Mouse (Mus musculus) limb, embryonic 12.5 days (tissue): ENCODE measurements around the gene Eps8. TPM values are rescaled to one million over a fixed set of nuclear protein-coding genes. Genes with fewer than 3 reads are reported as not detected.

Experiments used
- ATAC-seq: fragments of 200-750 bp; cut with Nextera tagmentation; 2 replicates; pipeline ENCODE4 v1.8.0; 2017; ENCODE audit warnings: low read depth, moderate TSS enrichment; ENCODE audit not compliant: insufficient number of reproducible peaks, insufficient read depth, low FRiP score, low TSS enrichment
- H3K27ac ChIP-seq: fragments of 300-500 bp; sonication (generic); 2 replicates; pipeline ENCODE4 v1.5.1; 2016; ENCODE audit warnings: mild to moderate bottlenecking, moderate library complexity
- H3K27me3 ChIP-seq: fragments of 300-500 bp; sonication (generic); 2 replicates; pipeline ENCODE4 v1.6.1; 2016; ENCODE audit warnings: mild to moderate bottlenecking, moderate library complexity
- H3K36me3 ChIP-seq: fragments of 300-500 bp; sonication (generic); 2 replicates; pipeline ENCODE4 v1.6.1; 2016; ENCODE audit warnings: mild to moderate bottlenecking, moderate library complexity
- H3K4me1 ChIP-seq: fragments of 300-500 bp; sonication (generic); replicated peaks from 2 replicates; pipeline ENCODE4 v1.6.1; 2016
- H3K4me2 ChIP-seq: fragments of 300-500 bp; sonication (generic); 2 replicates; pipeline ENCODE4 v1.6.1; 2016; ENCODE audit warnings: mild to moderate bottlenecking, moderate library complexity
- H3K4me3 ChIP-seq: fragments of 300-500 bp; sonication (generic); replicated peaks from 2 replicates; pipeline ENCODE4 v1.5.1; 2016; ENCODE audit warnings: mild to moderate bottlenecking
- H3K9ac ChIP-seq: fragments of 300-500 bp; sonication (generic); replicated peaks from 2 replicates; pipeline ENCODE4 v1.6.1; 2016; ENCODE audit warnings: mild to moderate bottlenecking, moderate library complexity
- H3K9me3 ChIP-seq: fragments of 300-500 bp; sonication (generic); 2 replicates; pipeline ENCODE4 v1.6.1; 2016; ENCODE audit warnings: mild to moderate bottlenecking, moderate library complexity
- WGBS: fragments of 180-500 bp; shearing (Covaris S2); methylation state at CpG from one replicate; pipeline ENCODE4 v1.1.7; 2016; 5-methylcytosine and 5-hydroxymethylcytosine counted together
- polyA plus RNA-seq: library from polyadenylated mRNA; unstranded; fragments of >200 nt; fragmentation: Nextera tagmentation; extraction: Ambion mirVana; gene quantifications from 2 replicates; pipeline ENCODE4 v1.2.1, GENCODE M21; 2016

The Eps8 gene
- polyA plus RNA-seq, 1 experiment from 2014 or later = 11.1 TPM

- H3K36me3 ChIP-seq = no peaks in the 10 kb centered on the region
- no peaks in the 10 kb centered on the region for H3K9me3 ChIP-seq
- H3K4me1 ChIP-seq = 0 out of 2 replicates have a peak, but pooled peaks cover 4% of the 10 kb centered on the region
- H3K27ac ChIP-seq = no peak overlapping the region
- WGBS = 90% methylated on average over 5 of the region's 5 CpGs
- no peak overlapping the region for H3K4me2 ChIP-seq
- no peak for ATAC-seq
- H3K9ac ChIP-seq = no peak overlapping the region
- no peak overlapping the region for H3K4me3 ChIP-seq
- H3K27me3 ChIP-seq = no peaks in the 10 kb centered on the region
Observed at GRCm38 (mm10) chr6:137687667-137688066, 33.0 kb upstream of the Eps8 start.

GRCm38 (mm10) chr6:137682629-137683028 lies 28.0 kb upstream of the Eps8 start:
- H3K4me3 ChIP-seq = no peak overlapping the region
- H3K27me3 ChIP-seq = no peaks in the 10 kb centered on the region
- no peak overlapping the region for H3K4me2 ChIP-seq
- H3K36me3 ChIP-seq = no peaks in the 10 kb centered on the region
- no peak overlapping the region for H3K9ac ChIP-seq
- ATAC-seq = no peak
- no peak overlapping the region for H3K27ac ChIP-seq
- no peaks in the 10 kb centered on the region for H3K4me1 ChIP-seq
- 0 out of 2 replicates have a peak, but pooled peaks cover 3% of the 10 kb centered on the region for H3K9me3 ChIP-seq
- 83% methylated on average over 2 of the region's 2 CpGs for WGBS

- Histone ChIP-seq H3K4me1 (no peaks in the 10 kb centered on the region), H3K27ac (no peak overlapping the region), H3K36me3 (no peaks in the 10 kb centered on the region), H3K4me3 (no peak overlapping the region), H3K27me3 (no peaks in the 10 kb centered on the region), H3K4me2 (no peak overlapping the region), H3K9me3 (0 out of 2 replicates have a peak, but pooled peaks cover 3% of the 10 kb centered on the region), H3K9ac (no peak overlapping the region)
- 88% methylated on average over 2 of the region's 2 CpGs for WGBS
- ATAC-seq = no peak
Observed at GRCm38 (mm10) chr6:137681000-137681399, 26.3 kb upstream of the Eps8 start.

- no peaks in the 10 kb centered on the region for H3K27me3 ChIP-seq
- no peak overlapping the region for H3K9ac ChIP-seq
- H3K27ac ChIP-seq = no peak overlapping the region
- WGBS = 86% methylated on average over 12 of the region's 12 CpGs
- ATAC-seq = no peak
- peaks cover 4% of the 10 kb centered on the region; the same call in 1 of the 2 replicates for H3K4me1 ChIP-seq
- no peaks in the 10 kb centered on the region for H3K36me3 ChIP-seq
- H3K9me3 ChIP-seq = 0 out of 2 replicates have a peak, but pooled peaks cover 3% of the 10 kb centered on the region
- no peak overlapping the region for H3K4me3 ChIP-seq
- no peak overlapping the region for H3K4me2 ChIP-seq
Observed at GRCm38 (mm10) chr6:137676581-137676980, 21.9 kb upstream of the Eps8 start.

- H3K27me3 ChIP-seq = no peaks in the 10 kb centered on the region
- WGBS = 51% methylated on average over 5 of the region's 5 CpGs
- ATAC-seq = no peak
Observed at GRCm38 (mm10) chr6:137675556-137675955, 20.9 kb upstream of the Eps8 start.

GRCm38 (mm10) chr6:137673301-137673700 lies 18.6 kb upstream of the Eps8 start:
- peak overlapping the region; percentile 15; the same call in 1 of the 2 replicates for H3K4me3 ChIP-seq

More at GRCm38 (mm10) chr6:137675556-137675955, 20.9 kb upstream of the Eps8 start:
- Histone ChIP-seq H3K27ac (no peak overlapping the region), H3K9ac (no peak overlapping the region), H3K4me3 (no peak overlapping the region), H3K4me1 (peaks cover 4% of the 10 kb centered on the region; the same call in 1 of the 2 replicates), H3K9me3 (0 out of 2 replicates have a peak, but pooled peaks cover 3% of the 10 kb centered on the region), H3K36me3 (no peaks in the 10 kb centered on the region), H3K4me2 (no peak overlapping the region)

GRCm38 (mm10) chr6:137671561-137671960 lies 16.9 kb upstream of the Eps8 start:
- no peaks in the 10 kb centered on the region for H3K27me3 ChIP-seq
- no peak for ATAC-seq
- no peak overlapping the region for H3K27ac ChIP-seq
- H3K4me3 ChIP-seq = no peak overlapping the region
- WGBS = 81% methylated on average over 10 of the region's 10 CpGs
- H3K9me3 ChIP-seq = no peaks in the 10 kb centered on the region
- no peak overlapping the region for H3K9ac ChIP-seq
- no peaks in the 10 kb centered on the region for H3K36me3 ChIP-seq
- H3K4me1 ChIP-seq = peaks cover 4% of the 10 kb centered on the region; the same call in 1 of the 2 replicates
- no peak overlapping the region for H3K4me2 ChIP-seq

More at GRCm38 (mm10) chr6:137673301-137673700, 18.6 kb upstream of the Eps8 start:
- WGBS = 32% methylated on average over 15 of the region's 15 CpGs
- Histone ChIP-seq H3K27ac (peak overlapping the region; percentile 56; the same call in 1 of the 2 replicates), H3K9me3 (no peaks in the 10 kb centered on the region), H3K27me3 (no peaks in the 10 kb centered on the region), H3K36me3 (no peaks in the 10 kb centered on the region), H3K4me2 (peak overlapping the region; percentile 48), H3K9ac (no peak overlapping the region), H3K4me1 (peaks cover 4% of the 10 kb centered on the region; the same call in 1 of the 2 replicates)
- ATAC-seq = peak; percentile 74; the same call in 1 of the 2 replicates

- Histone ChIP-seq H3K4me1 (peaks cover 4% of the 10 kb centered on the region; the same call in 1 of the 2 replicates), H3K4me3 (no peak overlapping the region), H3K36me3 (no peaks in the 10 kb centered on the region), H3K27me3 (no peaks in the 10 kb centered on the region), H3K9me3 (no peaks in the 10 kb centered on the region), H3K9ac (no peak overlapping the region), H3K4me2 (no peak overlapping the region), H3K27ac (no peak overlapping the region)
- 93% methylated on average over 9 of the region's 9 CpGs for WGBS
- ATAC-seq = no peak
Observed at GRCm38 (mm10) chr6:137670820-137671219, 16.1 kb upstream of the Eps8 start.

- no peak overlapping the region for H3K9ac ChIP-seq
- no peak overlapping the region for H3K4me2 ChIP-seq
- no peak for ATAC-seq
- no peaks in the 10 kb centered on the region for H3K27me3 ChIP-seq
- H3K36me3 ChIP-seq = no peaks in the 10 kb centered on the region
- no peak overlapping the region for H3K4me3 ChIP-seq
- no peaks in the 10 kb centered on the region for H3K9me3 ChIP-seq
- H3K4me1 ChIP-seq = peaks cover 4% of the 10 kb centered on the region; the same call in 1 of the 2 replicates
- 86% methylated on average over 3 of the region's 3 CpGs for WGBS
- H3K27ac ChIP-seq = no peak overlapping the region
Observed at GRCm38 (mm10) chr6:137669876-137670275, 15.2 kb upstream of the Eps8 start.

- Histone ChIP-seq H3K9ac (no peak overlapping the region), H3K36me3 (no peaks in the 10 kb centered on the region), H3K27ac (no peak overlapping the region), H3K9me3 (no peaks in the 10 kb centered on the region), H3K4me3 (no peak overlapping the region), H3K4me1 (peaks cover 4% of the 10 kb centered on the region; the same call in 1 of the 2 replicates), H3K27me3 (no peaks in the 10 kb centered on the region), H3K4me2 (no peak overlapping the region)
- 92% methylated on average over 1 of the region's 1 CpGs for WGBS
- ATAC-seq = no peak
Observed at GRCm38 (mm10) chr6:137669433-137669832, 14.8 kb upstream of the Eps8 start.

- Histone ChIP-seq H3K27ac (no peak overlapping the region), H3K4me2 (no peak overlapping the region), H3K36me3 (no peaks in the 10 kb centered on the region), H3K4me3 (no peak overlapping the region), H3K4me1 (peaks cover 1% of the 10 kb centered on the region; the same call in 1 of the 2 replicates), H3K9ac (no peak overlapping the region), H3K9me3 (no peaks in the 10 kb centered on the region), H3K27me3 (no peaks in the 10 kb centered on the region)
- WGBS = 68% methylated on average over 3 of the region's 3 CpGs
- ATAC-seq = no peak
Observed at GRCm38 (mm10) chr6:137668331-137668730, 13.7 kb upstream of the Eps8 start.

GRCm38 (mm10) chr6:137667665-137668064 lies 13.0 kb upstream of the Eps8 start:
- WGBS = 57% methylated on average over 3 of the region's 3 CpGs
- Histone ChIP-seq H3K36me3 (no peaks in the 10 kb centered on the region), H3K4me2 (no peak overlapping the region)

More at GRCm38 (mm10) chr6:137667665-137668064, 13.0 kb upstream of the Eps8 start:
- Histone ChIP-seq H3K9ac (no peak overlapping the region), H3K4me3 (no peak overlapping the region), H3K9me3 (no peaks in the 10 kb centered on the region), H3K4me1 (no peaks in the 10 kb centered on the region; the same call in 1 of the 2 replicates), H3K27ac (no peak overlapping the region), H3K27me3 (no peaks in the 10 kb centered on the region)
- no peak for ATAC-seq
